Mouse (Mus musculus) ES-Bruce4 (cell line): ENCODE measurements around the gene Pkib. TPM values are rescaled to one million over a fixed set of nuclear protein-coding genes. Genes with fewer than 3 reads are reported as not detected.

Source experiments
- H3K27ac ChIP-seq: 2 replicates; pipeline ENCODE4 v1.5.1; 2012; ENCODE audit warnings: low read length, inconsistent platforms; ENCODE audit not compliant: insufficient read depth
- H3K27me3 ChIP-seq: 2 replicates; pipeline ENCODE4 v1.6.1; 2012; ENCODE audit warnings: mild to moderate bottlenecking, low read length, inconsistent platforms; ENCODE audit not compliant: control insufficient read depth, poor library complexity, insufficient read depth, severe bottlenecking
- H3K36me3 ChIP-seq: 2 replicates; pipeline ENCODE4 v1.6.1; 2012; ENCODE audit warnings: inconsistent platforms, mild to moderate bottlenecking, low read length, moderate library complexity; ENCODE audit not compliant: control insufficient read depth, poor library complexity, insufficient read depth, severe bottlenecking
- H3K4me1 ChIP-seq: one replicate; pipeline ENCODE4 v1.8.1; 2011; ENCODE audit warnings: low read length; ENCODE audit not compliant: control insufficient read depth, insufficient read depth
- H3K4me3 ChIP-seq: 2 replicates; pipeline ENCODE4 v1.5.1; 2011; ENCODE audit warnings: low read depth, mild to moderate bottlenecking, low read length
- H3K9ac ChIP-seq: 2 replicates; pipeline ENCODE4 v1.6.1; 2012; ENCODE audit warnings: low read depth, mild to moderate bottlenecking, inconsistent platforms; ENCODE audit not compliant: poor library complexity, severe bottlenecking
- H3K9me3 ChIP-seq: replicated peaks from 2 replicates; pipeline ENCODE4 v1.6.1; 2012; ENCODE audit warnings: mild to moderate bottlenecking, low read length, inconsistent platforms; ENCODE audit not compliant: control insufficient read depth, poor library complexity, insufficient read depth, severe bottlenecking
- CTCF ChIP-seq: IDR thresholded peaks from one replicate; pipeline ENCODE4 v1.8.1; 2011; ENCODE audit warnings: low read depth, low read length
- EP300 ChIP-seq: IDR thresholded peaks from 2 replicates; pipeline ENCODE4 v1.6.1; 2011; ENCODE audit warnings: low read depth, low read length; ENCODE audit not compliant: insufficient read depth
- POLR2A ChIP-seq: IDR thresholded peaks from one replicate; pipeline ENCODE4 v1.8.1; 2011; ENCODE audit warnings: low read length; ENCODE audit not compliant: insufficient read depth
- polyA plus RNA-seq: library from polyadenylated mRNA; stranded (reverse); fragments of >200 nt; gene quantifications from 2 replicates; pipeline ENCODE4 v1.2.4, GENCODE M21; 2011; ENCODE audit warnings: low read depth; ENCODE audit not compliant: missing spikeins, insufficient read depth, insufficient read length

Gene Pkib
- polyA plus RNA-seq, 1 experiment: 0.24 TPM

- H3K27ac ChIP-seq: no peak overlapping the region
- H3K9ac ChIP-seq: no peak overlapping the region
- TF ChIP-seq EP300 (no peak), POLR2A (no peak), CTCF (no peak)
- no peaks in the 10 kb centered on the region for H3K4me1 ChIP-seq
- no peaks in the 10 kb centered on the region for H3K36me3 ChIP-seq
- no peaks in the 10 kb centered on the region; the same call in 1 of the 2 replicates for H3K27me3 ChIP-seq
- peaks cover 3% of the 10 kb centered on the region; the same call in 1 of the 2 replicates for H3K9me3 ChIP-seq
- no peak overlapping the region for H3K4me3 ChIP-seq
Measured at GRCm38 (mm10) chr10:57627773-57628172, 4.0 kb upstream of the Pkib start.

GRCm38 (mm10) chr10:57630557-57630956 lies 1.2 kb upstream of the Pkib start:
- no peaks in the 10 kb centered on the region; the same call in none of the 2 replicates for H3K27me3 ChIP-seq
- H3K4me3 ChIP-seq: no peak overlapping the region
- no peak overlapping the region for H3K27ac ChIP-seq
- H3K4me1 ChIP-seq: no peaks in the 10 kb centered on the region
- no peaks in the 10 kb centered on the region for H3K36me3 ChIP-seq
- peaks cover 3% of the 10 kb centered on the region; the same call in 1 of the 2 replicates for H3K9me3 ChIP-seq
- H3K9ac ChIP-seq: no peak overlapping the region
- no peak for TF ChIP-seq EP300
- no peak for TF ChIP-seq POLR2A
- TF ChIP-seq CTCF: no peak

GRCm38 (mm10) chr10:57632868-57633240 lies 1.1 kb downstream of the Pkib start:
- Histone ChIP-seq H3K27ac (no peak overlapping the region), H3K9me3 (peaks cover 3% of the 10 kb centered on the region; the same call in 1 of the 2 replicates), H3K36me3 (no peaks in the 10 kb centered on the region), H3K27me3 (no peaks in the 10 kb centered on the region; the same call in none of the 2 replicates), H3K9ac (no peak overlapping the region), H3K4me3 (no peak overlapping the region), H3K4me1 (no peaks in the 10 kb centered on the region)
- TF ChIP-seq EP300: no peak
- TF ChIP-seq POLR2A: no peak
- no peak for TF ChIP-seq CTCF

- Histone ChIP-seq H3K4me3 (no peak overlapping the region), H3K27ac (no peak overlapping the region), H3K4me1 (no peaks in the 10 kb centered on the region), H3K9me3 (no peaks in the 10 kb centered on the region), H3K36me3 (no peaks in the 10 kb centered on the region), H3K27me3 (no peaks in the 10 kb centered on the region; the same call in none of the 2 replicates), H3K9ac (no peak overlapping the region)
- TF ChIP-seq CTCF (no peak), POLR2A (no peak), EP300 (no peak)
Measured at GRCm38 (mm10) chr10:57636970-57637369, 5.2 kb downstream of the Pkib start.

GRCm38 (mm10) chr10:57638250-57638649 lies 6.5 kb downstream of the Pkib start:
- H3K4me3 ChIP-seq: no peak overlapping the region

GRCm38 (mm10) chr10:57639540-57639939 lies 7.8 kb downstream of the Pkib start:
- no peak overlapping the region for H3K4me3 ChIP-seq
- H3K27ac ChIP-seq: no peak overlapping the region
- H3K27me3 ChIP-seq: no peaks in the 10 kb centered on the region
- H3K4me1 ChIP-seq: no peaks in the 10 kb centered on the region
- H3K9me3 ChIP-seq: no peaks in the 10 kb centered on the region
- H3K36me3 ChIP-seq: no peaks in the 10 kb centered on the region
- TF ChIP-seq CTCF: no peak
- TF ChIP-seq POLR2A: no peak
- no peak overlapping the region for H3K9ac ChIP-seq

More at GRCm38 (mm10) chr10:57638250-57638649, 6.5 kb downstream of the Pkib start:
- H3K27ac ChIP-seq: no peak overlapping the region
- no peaks in the 10 kb centered on the region for H3K9me3 ChIP-seq
- TF ChIP-seq CTCF: no peak
- TF ChIP-seq EP300: no peak
- TF ChIP-seq POLR2A: no peak
- H3K9ac ChIP-seq: no peak overlapping the region
- H3K4me1 ChIP-seq: no peaks in the 10 kb centered on the region
- no peaks in the 10 kb centered on the region for H3K27me3 ChIP-seq
- no peaks in the 10 kb centered on the region for H3K36me3 ChIP-seq
